Mouse (Mus musculus) kidney, adult 2 months (tissue): Measurements from ENCODE around the gene Trim30a.

ENCODE experiments used
- CTCF ChIP-seq: fragments of 200-500 bp; conservative IDR thresholded peaks from 2 replicates; pipeline ENCODE4 v1.5.1; 2011; ENCODE audit warnings: low read depth, mild to moderate bottlenecking, control low read depth, low read length, moderate library complexity, mixed read lengths; ENCODE audit not compliant: insufficient read depth, insufficient read length
- POLR2A ChIP-seq: fragments of 200-500 bp; IDR thresholded peaks from one replicate; pipeline ENCODE4 v1.6.1; 2011; ENCODE audit warnings: low read depth, low read length, control low read depth

DNA sequence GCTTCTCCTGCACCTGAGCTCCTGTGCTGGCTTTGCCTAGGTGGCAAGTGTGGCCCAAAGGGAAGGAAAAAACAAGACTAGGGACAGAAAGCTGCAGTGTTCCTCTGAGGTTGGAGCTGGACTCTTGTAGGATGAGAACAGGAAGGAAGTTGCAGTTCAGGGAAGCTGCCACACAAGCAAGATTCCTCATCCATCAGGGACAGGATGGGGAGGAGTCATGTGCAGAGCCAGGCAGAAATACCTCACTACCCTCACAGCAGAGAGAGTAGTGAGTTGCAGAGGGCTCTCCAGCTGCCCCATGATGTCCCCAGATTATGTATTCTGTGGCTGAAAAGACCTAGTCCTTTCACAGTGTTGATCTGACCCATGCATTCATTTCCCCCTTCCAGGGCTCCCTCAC, 63.9 kb downstream of the Trim30a start:
- no peak for TF ChIP-seq CTCF
- TF ChIP-seq POLR2A = no peak
